Mouse (Mus musculus) E14TG2a.4 (cell line): ENCODE results near the gene Csnk2b.

Experiments
- CTCF ChIP-seq: conservative IDR thresholded peaks from 2 replicates; pipeline ENCODE4 v1.5.1; 2014; ENCODE audit warnings: low read length
- POU5F1 ChIP-seq: IDR thresholded peaks from 2 replicates; pipeline ENCODE4 v1.6.1; 2014; ENCODE audit warnings: low read length, borderline replicate concordance

DNA sequence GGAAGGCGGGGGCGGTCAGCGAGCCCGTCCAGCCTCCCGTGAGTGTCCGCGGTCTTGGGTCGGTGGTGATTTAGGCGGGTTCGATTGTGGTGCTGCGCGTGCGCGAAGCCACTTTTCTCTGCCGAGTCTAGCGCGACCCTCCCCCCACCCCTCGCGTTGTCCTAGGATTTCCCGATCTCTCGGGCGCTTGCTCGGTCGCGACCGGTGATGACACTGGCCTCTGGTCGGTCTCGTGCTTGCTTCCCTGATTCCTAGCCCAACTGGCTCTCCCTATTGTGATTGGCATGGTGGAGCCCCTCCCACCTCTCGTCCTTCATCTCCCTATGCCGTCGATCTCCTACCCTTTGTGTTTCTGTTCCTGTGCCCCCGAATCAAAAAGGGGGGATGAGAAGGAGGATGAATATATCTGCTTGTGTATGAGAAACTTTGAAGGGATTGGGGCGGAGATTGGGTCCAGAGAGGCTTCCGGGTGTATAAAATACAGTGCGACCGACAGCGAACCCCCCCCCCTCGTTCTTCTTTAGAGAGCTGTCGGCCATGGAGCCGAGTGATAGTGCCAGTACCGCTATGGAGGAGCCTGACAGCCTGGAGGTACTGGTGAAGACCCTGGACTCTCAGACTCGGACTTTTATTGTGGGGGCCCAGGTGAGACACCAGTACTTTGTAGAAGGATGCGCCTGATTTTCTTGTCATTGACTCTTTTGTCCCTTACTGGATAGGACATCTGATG is 13.9 kb upstream of the Csnk2b start:
- TF ChIP-seq CTCF: no peak
- no peak for TF ChIP-seq POU5F1
